Mouse (Mus musculus) thymus, postnatal 14 days (tissue): ENCODE measurements around the gene Idi1.
"Not testable (repeated sequence)": the region's sequence is repeated elsewhere in the genome, so short reads cannot be mapped to it uniquely, and the experiment has no call there.

Experiments used
- DNase-seq: peaks from one replicate; pipeline ENCODE4 v3.0.0; 2021

Idi1 gene

GRCm38 (mm10) chr13:8905986-8906385 is 20.7 kb downstream of the Idi1 start:
- DNase-seq: not testable (repeated sequence)

DNA sequence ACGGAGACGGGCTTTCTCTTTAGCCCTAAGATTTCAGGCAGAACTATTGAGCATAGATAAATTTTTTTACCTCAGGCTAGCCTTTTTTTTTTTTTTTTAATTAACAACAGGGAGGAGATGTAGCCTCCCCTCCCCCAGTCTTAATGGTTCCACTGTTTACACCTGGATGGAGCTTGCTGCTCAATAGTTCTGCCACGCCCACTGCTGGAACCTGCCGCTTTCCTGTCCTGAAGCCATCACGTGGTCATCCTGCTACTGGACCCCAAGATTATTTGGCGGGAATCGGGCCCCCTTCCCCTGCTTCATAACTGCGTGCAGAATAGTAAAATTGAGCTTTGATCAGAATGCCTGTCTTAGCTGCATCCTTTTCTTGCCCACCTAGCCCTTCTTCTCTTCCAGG is 28.6 kb downstream of the Idi1 start:
- not testable (repeated sequence) for DNase-seq

- no peak for DNase-seq
Observed at GRCm38 (mm10) chr13:8933499-8933898, 48.2 kb downstream of the Idi1 start.

DNA sequence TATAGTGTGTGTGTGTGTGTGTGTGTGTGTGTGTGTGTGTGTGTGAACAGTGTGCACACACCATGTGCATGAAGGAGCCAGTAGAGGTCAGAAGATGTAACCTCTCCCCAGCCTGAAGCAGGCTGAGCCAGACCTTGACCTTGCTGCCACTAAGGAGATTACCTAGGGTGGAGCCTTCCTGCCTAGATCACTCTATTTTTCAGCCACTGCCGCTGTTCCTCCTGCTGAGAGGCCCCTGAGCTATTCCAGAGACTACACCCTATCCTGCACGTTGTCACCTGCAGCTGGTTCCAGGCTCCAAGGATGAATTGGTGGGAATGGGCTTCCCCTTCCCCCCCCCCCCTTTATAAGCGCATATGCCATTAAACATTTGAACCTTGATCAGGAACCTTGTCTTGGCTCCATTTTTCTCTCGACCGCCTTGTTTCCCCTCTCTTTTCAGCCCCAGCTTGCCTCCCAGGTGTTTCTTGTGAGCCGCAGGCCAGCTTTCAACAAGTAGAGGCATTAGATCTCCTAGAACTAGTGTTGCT is 52.4 kb downstream of the Idi1 start:
- not testable (repeated sequence) for DNase-seq

DNA sequence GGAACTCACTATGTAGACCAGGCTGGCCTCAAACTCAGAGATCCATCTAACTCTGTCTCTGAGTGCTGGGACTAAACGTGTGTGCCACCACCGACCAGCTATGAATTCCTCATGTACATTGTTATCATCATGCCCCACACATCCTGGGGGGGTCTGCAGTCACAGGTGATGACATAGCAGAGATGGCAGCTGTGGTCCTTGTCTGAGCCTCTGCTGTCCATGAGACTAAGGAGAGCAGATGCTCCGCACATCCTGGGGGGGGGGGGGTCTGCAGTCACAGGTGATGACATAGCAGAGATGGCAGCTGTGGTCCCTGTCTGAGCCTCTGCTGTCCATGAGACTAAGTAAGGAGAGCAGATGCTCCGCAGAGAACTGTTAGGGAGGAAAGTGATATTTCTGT is 55.8 kb downstream of the Idi1 start:
- DNase-seq: not testable (repeated sequence)

GRCm38 (mm10) chr13:8941701-8942100 is 56.4 kb downstream of the Idi1 start:
- not testable (repeated sequence) for DNase-seq
